Mouse (Mus musculus) E14TG2a.4 (cell line): Measurements from ENCODE around the gene Ispd.

ENCODE experiments used
- CTCF ChIP-seq: conservative IDR thresholded peaks from 2 replicates; pipeline ENCODE4 v1.5.1; 2014; ENCODE audit warnings: low read length
- NANOG ChIP-seq: IDR thresholded peaks from 2 replicates; pipeline ENCODE4 v1.6.1; 2014; ENCODE audit warnings: borderline replicate concordance, low read length, mixed read lengths

DNA sequence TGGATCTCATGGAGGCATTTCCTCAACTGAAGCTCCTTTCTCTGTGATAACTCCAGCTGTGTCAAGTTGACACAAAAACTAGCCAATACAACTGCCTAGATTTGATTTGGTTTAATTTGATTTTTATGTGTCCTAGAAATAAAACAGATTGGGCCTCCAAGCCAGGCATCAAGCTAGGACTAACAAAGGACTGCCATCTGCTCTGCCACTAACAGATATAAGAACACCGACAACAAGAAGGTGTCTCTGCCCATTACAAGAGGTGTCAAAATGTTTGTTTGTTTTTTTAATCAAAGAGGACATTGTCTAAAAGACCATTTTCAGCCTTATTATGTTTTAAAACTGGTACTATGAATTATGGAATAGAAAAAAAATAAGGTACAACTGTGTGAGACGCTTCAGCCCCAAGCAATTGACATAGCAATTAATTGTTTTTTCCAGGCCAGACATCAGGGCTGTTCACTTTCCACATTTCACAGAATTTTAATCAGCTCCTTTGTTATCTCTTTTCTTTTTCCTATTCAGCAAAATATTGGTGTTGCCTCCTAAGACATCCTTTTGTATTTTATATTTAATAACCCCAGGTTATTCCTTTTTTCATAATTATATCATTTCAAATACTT, 299.7 kb downstream of the Ispd start:
- TF ChIP-seq CTCF = no peak
- TF ChIP-seq NANOG = no peak
